Mouse (Mus musculus): ENCODE results near the gene Hoxd9. TPM values are rescaled to one million over a fixed set of nuclear protein-coding genes. Genes with fewer than 3 reads are reported as not detected.

Hoxd9 gene
- polyA plus RNA-seq, 1 experiment from 2014 or later: not detected

- Histone ChIP-seq H3K9me3 (replicated peaks; ENCODE audit: control insufficient read depth, low read length, poor library complexity, severe bottlenecking) (no peaks in the 10 kb centered on the region), H3K36me3 (ENCODE audit: control insufficient read depth, insufficient read depth, low read length) (no peaks in the 10 kb centered on the region), H3K4me1 (ENCODE audit: control insufficient read depth, insufficient read depth, low read length) (peaks cover 3% of the 10 kb centered on the region; the same call in 1 of the 2 replicates), H3K4me2 (ENCODE audit: low read length) (no peak within 1 kb of the TSS), H3K27me3 (ENCODE audit: control insufficient read depth, insufficient read depth, low read depth, low read length) (peaks cover 93% of the 10 kb centered on the region), H3K9ac (ENCODE audit: low read depth, low read length) (no peak within 1 kb of the TSS), H3K27ac (ENCODE audit: low read length) (no peak within 1 kb of the TSS), H3K4me3 (ENCODE audit: low read depth, low read length) (no peak within 1 kb of the TSS)
- WGBS: 3% methylated on average over 47 of the region's 47 CpGs
- no peak for ATAC-seq
Measured at GRCm38 (mm10) chr2:74674881-74675665, 22.5 kb upstream of the Hoxd9 start, which contains the start of gene Hoxd12. Gene Hoxd12 (plus strand): TSS chr2:74675013.

DNA sequence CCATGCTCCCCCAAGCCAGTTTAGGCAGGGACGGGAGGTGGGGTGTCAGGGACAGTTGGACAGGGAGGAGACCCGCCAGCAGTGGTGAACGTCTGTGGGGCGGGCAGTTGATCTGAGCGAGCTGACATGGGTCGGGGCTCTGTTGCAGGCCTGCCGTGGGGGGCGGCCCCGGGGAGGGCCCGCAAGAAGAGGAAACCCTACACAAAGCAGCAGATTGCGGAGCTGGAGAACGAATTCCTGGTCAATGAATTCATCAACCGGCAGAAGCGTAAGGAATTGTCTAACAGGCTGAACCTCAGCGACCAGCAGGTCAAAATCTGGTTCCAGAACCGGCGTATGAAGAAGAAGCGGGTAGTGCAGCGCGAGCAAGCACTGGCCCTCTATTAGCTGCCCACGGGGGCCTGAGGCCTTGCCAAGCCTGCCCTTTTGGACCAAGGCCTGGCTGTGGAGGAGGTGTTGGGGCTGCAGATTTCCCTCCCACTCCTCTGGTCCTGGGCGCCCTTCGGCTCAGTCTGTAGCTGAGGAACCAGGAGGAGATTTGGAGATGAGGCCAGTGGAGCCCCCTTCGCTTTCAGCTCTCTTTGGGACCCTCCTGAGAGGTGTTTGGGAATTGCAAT is 21.8 kb upstream of the Hoxd9 start:
- Histone ChIP-seq H3K9ac (ENCODE audit: low read depth, low read length) (no peak overlapping the region), H3K36me3 (ENCODE audit: control insufficient read depth, insufficient read depth, low read length) (no peaks in the 10 kb centered on the region), H3K4me3 (ENCODE audit: low read depth, low read length) (no peak overlapping the region), H3K9me3 (replicated peaks; ENCODE audit: control insufficient read depth, low read length, poor library complexity, severe bottlenecking) (no peaks in the 10 kb centered on the region), H3K4me1 (ENCODE audit: control insufficient read depth, insufficient read depth, low read length) (peaks cover 3% of the 10 kb centered on the region; the same call in 1 of the 2 replicates), H3K27me3 (ENCODE audit: control insufficient read depth, insufficient read depth, low read depth, low read length) (peaks cover 96% of the 10 kb centered on the region), H3K27ac (ENCODE audit: low read length) (no peak overlapping the region), H3K4me2 (ENCODE audit: low read length) (no peak overlapping the region)
- WGBS: 6% methylated on average over 24 of the region's 24 CpGs
- no peak for ATAC-seq

DNA sequence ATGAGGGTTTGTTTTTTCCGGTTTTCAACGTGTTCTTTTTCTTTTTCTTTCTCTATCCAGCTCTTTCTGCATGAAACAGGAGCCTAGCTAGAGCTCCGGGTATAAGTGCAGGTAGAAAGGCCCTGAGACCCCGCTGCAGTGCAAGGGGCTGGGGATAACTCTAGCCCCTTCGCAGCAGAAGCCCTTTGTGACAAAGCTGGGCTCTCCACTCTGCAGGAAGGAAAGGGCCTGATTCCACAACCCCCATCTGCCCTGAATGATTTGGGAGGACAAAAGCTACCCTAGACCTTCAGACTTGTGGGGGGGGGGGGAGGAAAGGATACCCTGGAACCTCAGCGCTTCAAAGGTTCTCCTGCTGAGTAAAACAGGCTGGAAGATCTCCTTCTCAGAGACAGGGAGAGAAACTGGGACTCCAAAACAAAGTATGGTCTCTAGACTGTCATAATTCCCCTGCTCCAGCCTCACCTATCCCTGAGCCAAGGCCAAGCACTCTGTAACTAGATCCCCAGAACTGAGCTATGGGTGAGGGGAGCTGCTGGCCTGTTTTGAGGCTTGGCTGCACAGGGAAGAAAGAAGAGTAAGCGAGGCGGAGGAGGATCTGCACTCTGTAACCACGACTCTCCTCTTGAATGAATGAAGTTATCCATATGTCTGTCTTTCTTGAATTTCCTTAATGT is 21.0 kb upstream of the Hoxd9 start:
- no peak overlapping the region for H3K4me3 ChIP-seq (ENCODE audit: low read depth, low read length)
- H3K9me3 ChIP-seq (replicated peaks; ENCODE audit: control insufficient read depth, low read length, poor library complexity, severe bottlenecking): no peaks in the 10 kb centered on the region
- H3K4me1 ChIP-seq (ENCODE audit: control insufficient read depth, insufficient read depth, low read length): peaks cover 3% of the 10 kb centered on the region; the same call in 1 of the 2 replicates
- 3% methylated on average over 9 of the region's 9 CpGs for WGBS
- no peak overlapping the region for H3K4me2 ChIP-seq (ENCODE audit: low read length)
- H3K36me3 ChIP-seq (ENCODE audit: control insufficient read depth, insufficient read depth, low read length): no peaks in the 10 kb centered on the region
- no peak for ATAC-seq
- H3K27ac ChIP-seq (ENCODE audit: low read length): no peak overlapping the region
- H3K27me3 ChIP-seq (ENCODE audit: control insufficient read depth, insufficient read depth, low read depth, low read length): peaks cover 97% of the 10 kb centered on the region
- no peak overlapping the region for H3K9ac ChIP-seq (ENCODE audit: low read depth, low read length)

DNA sequence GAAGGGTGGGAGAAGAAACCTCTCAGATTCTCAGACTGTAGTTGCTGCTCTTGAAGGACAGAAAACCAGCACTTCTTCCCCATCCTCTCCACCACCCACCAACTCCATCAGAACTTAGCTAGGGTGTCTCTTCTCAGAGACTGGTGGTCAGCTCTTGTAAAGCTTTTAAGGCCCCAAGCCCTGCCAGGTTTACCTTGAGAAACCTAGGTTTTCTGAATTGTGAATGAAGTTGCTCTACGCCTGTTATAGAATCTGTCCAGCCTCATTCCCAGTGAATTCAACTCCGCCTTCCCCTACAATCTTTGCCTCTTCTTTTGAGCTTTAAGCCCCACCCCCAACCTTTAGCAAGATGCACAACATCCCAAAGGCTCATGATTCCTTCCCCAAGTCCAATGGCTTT is 20.4 kb upstream of the Hoxd9 start:
- H3K9ac ChIP-seq (ENCODE audit: low read depth, low read length): no peak overlapping the region

GRCm38 (mm10) chr2:74678891-74679595 is 18.5 kb upstream of the Hoxd9 start, which contains the start of gene Hoxd11:
Gene Hoxd11 (plus strand): TSS chr2:74679557.
- WGBS: under 1% methylated on average over 15 of the region's 15 CpGs
- H3K27ac ChIP-seq (ENCODE audit: low read length): no peak within 1 kb of the TSS
- H3K36me3 ChIP-seq (ENCODE audit: control insufficient read depth, insufficient read depth, low read length): no peaks in the 10 kb centered on the region
- H3K4me1 ChIP-seq (ENCODE audit: control insufficient read depth, insufficient read depth, low read length): 0 out of 2 replicates have a peak, but pooled peaks cover 6% of the 10 kb centered on the region
- no peak within 1 kb of the TSS for H3K4me2 ChIP-seq (ENCODE audit: low read length)
- H3K27me3 ChIP-seq (ENCODE audit: control insufficient read depth, insufficient read depth, low read depth, low read length): peaks cover 97% of the 10 kb centered on the region
- H3K9me3 ChIP-seq (replicated peaks; ENCODE audit: control insufficient read depth, low read length, poor library complexity, severe bottlenecking): no peaks in the 10 kb centered on the region
- H3K9ac ChIP-seq (ENCODE audit: low read depth, low read length): no peak within 1 kb of the TSS
- no peak within 1 kb of the TSS for H3K4me3 ChIP-seq (ENCODE audit: low read depth, low read length)
- ATAC-seq: no peak

More for the DNA sequence above, 20.4 kb upstream of the Hoxd9 start:
- no peak for ATAC-seq
- Histone ChIP-seq H3K27me3 (ENCODE audit: control insufficient read depth, insufficient read depth, low read depth, low read length) (peaks cover 98% of the 10 kb centered on the region), H3K9me3 (replicated peaks; ENCODE audit: control insufficient read depth, low read length, poor library complexity, severe bottlenecking) (no peaks in the 10 kb centered on the region), H3K36me3 (ENCODE audit: control insufficient read depth, insufficient read depth, low read length) (no peaks in the 10 kb centered on the region), H3K4me1 (ENCODE audit: control insufficient read depth, insufficient read depth, low read length) (peaks cover 6% of the 10 kb centered on the region; the same call in 1 of the 2 replicates), H3K4me3 (ENCODE audit: low read depth, low read length) (no peak overlapping the region), H3K4me2 (ENCODE audit: low read length) (no peak overlapping the region), H3K27ac (ENCODE audit: low read length) (no peak overlapping the region)
- 15% methylated on average over 2 of the region's 2 CpGs for WGBS

- under 1% methylated on average over 26 of the region's 26 CpGs for WGBS
- H3K27ac ChIP-seq (ENCODE audit: low read length): no peak overlapping the region
Measured at GRCm38 (mm10) chr2:74679596-74679971, 17.9 kb upstream of the Hoxd9 start.

DNA sequence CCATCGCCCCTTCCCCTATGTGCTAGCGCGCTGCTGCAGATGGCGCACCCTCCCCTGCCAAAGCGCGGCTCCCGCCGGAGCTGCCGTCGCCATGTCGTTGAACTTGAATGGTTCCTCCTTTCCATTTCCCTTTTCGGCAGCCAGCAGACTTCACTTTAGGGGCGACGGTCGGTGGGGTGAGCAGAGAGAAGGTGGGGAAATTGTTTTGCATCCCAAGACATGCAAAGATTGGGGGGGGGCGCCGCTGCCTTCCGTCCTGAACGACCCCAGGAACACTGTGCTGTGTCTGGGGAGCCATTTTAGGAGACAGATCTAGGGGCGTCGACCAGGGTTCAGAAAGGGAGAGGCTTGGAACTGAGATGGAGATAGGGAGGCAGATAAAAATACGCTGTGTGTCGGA is 17.5 kb upstream of the Hoxd9 start:
- no peak overlapping the region for H3K4me3 ChIP-seq (ENCODE audit: low read depth, low read length)
- H3K4me2 ChIP-seq (ENCODE audit: low read length): no peak overlapping the region
- no peak for ATAC-seq
- no peak overlapping the region for H3K9ac ChIP-seq (ENCODE audit: low read depth, low read length)
- 0 out of 2 replicates have a peak, but pooled peaks cover 6% of the 10 kb centered on the region for H3K4me1 ChIP-seq (ENCODE audit: control insufficient read depth, insufficient read depth, low read length)
- peaks cover 99% of the 10 kb centered on the region for H3K27me3 ChIP-seq (ENCODE audit: control insufficient read depth, insufficient read depth, low read depth, low read length)
- H3K36me3 ChIP-seq (ENCODE audit: control insufficient read depth, insufficient read depth, low read length): no peaks in the 10 kb centered on the region
- under 1% methylated on average over 23 of the region's 23 CpGs for WGBS
- no peak overlapping the region for H3K27ac ChIP-seq (ENCODE audit: low read length)
- H3K9me3 ChIP-seq (replicated peaks; ENCODE audit: control insufficient read depth, low read length, poor library complexity, severe bottlenecking): no peaks in the 10 kb centered on the region

More at GRCm38 (mm10) chr2:74679596-74679971, 17.9 kb upstream of the Hoxd9 start:
- ATAC-seq: no peak
- no peaks in the 10 kb centered on the region for H3K36me3 ChIP-seq (ENCODE audit: control insufficient read depth, insufficient read depth, low read length)
- H3K27me3 ChIP-seq (ENCODE audit: control insufficient read depth, insufficient read depth, low read depth, low read length): peaks cover 97% of the 10 kb centered on the region
- no peak overlapping the region for H3K9ac ChIP-seq (ENCODE audit: low read depth, low read length)
- 0 out of 2 replicates have a peak, but pooled peaks cover 6% of the 10 kb centered on the region for H3K4me1 ChIP-seq (ENCODE audit: control insufficient read depth, insufficient read depth, low read length)
- H3K4me3 ChIP-seq (ENCODE audit: low read depth, low read length): no peak overlapping the region
- H3K4me2 ChIP-seq (ENCODE audit: low read length): no peak overlapping the region
- H3K9me3 ChIP-seq (replicated peaks; ENCODE audit: control insufficient read depth, low read length, poor library complexity, severe bottlenecking): no peaks in the 10 kb centered on the region

DNA sequence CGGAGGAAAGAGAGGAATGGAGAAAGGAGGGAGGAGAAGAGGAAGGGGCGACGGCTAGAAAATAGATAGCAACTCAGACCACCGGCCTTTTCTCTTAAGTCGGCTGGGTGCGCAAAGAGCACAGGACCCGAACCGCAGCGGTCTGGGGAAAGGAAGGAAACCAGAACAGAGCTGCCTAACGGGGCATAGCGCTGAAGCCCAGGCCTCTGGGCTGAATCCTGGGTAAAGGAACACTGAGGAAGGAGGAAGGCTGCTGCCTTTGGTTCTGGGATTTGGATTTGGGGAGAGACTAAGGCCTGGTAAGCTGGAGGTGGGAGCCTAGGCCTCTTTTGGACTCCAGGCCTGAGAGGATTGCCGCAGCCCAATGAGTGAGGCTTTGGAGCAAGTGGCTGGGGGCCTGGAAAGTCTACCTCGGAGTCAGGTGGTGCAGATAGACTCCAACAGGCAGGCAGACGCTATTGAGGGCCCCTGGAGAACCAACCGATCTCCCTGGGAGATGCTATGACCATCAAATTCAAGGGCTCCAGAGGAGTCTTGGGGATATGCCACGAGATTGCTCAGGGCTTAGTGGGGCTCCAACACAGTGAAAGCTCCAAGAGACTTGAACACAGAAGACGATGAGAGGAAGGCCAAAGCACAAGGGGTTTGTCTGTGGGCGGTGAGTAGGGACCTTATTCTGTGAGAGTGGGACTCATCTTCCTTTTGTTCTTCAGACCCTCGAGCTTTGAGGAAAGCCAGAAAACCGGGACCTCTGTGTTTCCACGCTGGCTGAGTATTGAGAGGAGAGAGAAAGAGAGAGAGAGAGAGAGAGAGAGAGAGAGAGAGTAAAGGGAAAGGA is 16.7 kb upstream of the Hoxd9 start:
- Histone ChIP-seq H3K4me1 (ENCODE audit: control insufficient read depth, insufficient read depth, low read length) (0 out of 2 replicates have a peak, but pooled peaks cover 6% of the 10 kb centered on the region), H3K9ac (ENCODE audit: low read depth, low read length) (no peak overlapping the region), H3K36me3 (ENCODE audit: control insufficient read depth, insufficient read depth, low read length) (no peaks in the 10 kb centered on the region), H3K4me3 (ENCODE audit: low read depth, low read length) (no peak overlapping the region), H3K27me3 (ENCODE audit: control insufficient read depth, insufficient read depth, low read depth, low read length) (peaks cover 98% of the 10 kb centered on the region), H3K27ac (ENCODE audit: low read length) (no peak overlapping the region), H3K9me3 (replicated peaks; ENCODE audit: control insufficient read depth, low read length, poor library complexity, severe bottlenecking) (no peaks in the 10 kb centered on the region), H3K4me2 (ENCODE audit: low read length) (no peak overlapping the region)
- WGBS: under 1% methylated on average over 21 of the region's 21 CpGs
- no peak for ATAC-seq
